Mouse (Mus musculus): ENCODE measurements around the gene Krt10. TPM values are rescaled to one million over a fixed set of nuclear protein-coding genes. Genes with fewer than 3 reads are reported as not detected.

Gene Krt10
- 10 to 100 TPM in 1 of 2 experiments, 1 to 10 TPM in 1; 9.6 to 10.1 TPM for total RNA-seq (2021)
- long read RNA-seq, experiment 1, partial matches to known transcripts: 13 of 15 reads
- long read RNA-seq, experiment 1, other reads (novel, unspliced or antisense): 2 of 15 reads
- long read RNA-seq, experiment 2, partial matches to known transcripts: 8 of 9 reads
- long read RNA-seq, experiment 2, other reads (novel, unspliced or antisense): 0 of 9 reads

GRCm38 (mm10) chr11:99389264-99389663 lies at the start of gene Krt10:
Gene Krt10 (minus strand): TSS chr11:99389364.
- no peak within 1 kb of the TSS for H3K27ac ChIP-seq
- TF ChIP-seq CTCF (IDR thresholded peaks at IDR 0.05): no peak
- intact Hi-C loops (cut with DNase I): no loop called here
- no peak within 1 kb of the TSS for H3K4me3 ChIP-seq
- DNase-seq (ENCODE audit: extremely low spot score in 1 of 2, low spot score in 2 of 2): no peak

- H3K4me3 ChIP-seq: no peak within 1 kb of the TSS
- no peak within 1 kb of the TSS for H3K27ac ChIP-seq
- intact Hi-C loops (cut with DNase I): no loop called here
- TF ChIP-seq CTCF (IDR thresholded peaks at IDR 0.05): no peak
- no peak for DNase-seq (ENCODE audit: extremely low spot score in 1 of 2, low spot score in 2 of 2)
These were observed 48.8 kb upstream of the Krt10 start, which contains the start of gene Krt20 for GRCm38 (mm10) chr11:99437972-99438371. Gene Krt20 (minus strand): TSS chr11:99438150.

- no peak for DNase-seq (ENCODE audit: extremely low spot score in 1 of 2, low spot score in 2 of 2)
- TF ChIP-seq CTCF (IDR thresholded peaks at IDR 0.05): no peak
- intact Hi-C loops (cut with DNase I): no loop called here
- no peak overlapping the region for H3K4me3 ChIP-seq
- no peak overlapping the region for H3K27ac ChIP-seq
These were observed 47.5 kb upstream of the Krt10 start for GRCm38 (mm10) chr11:99436625-99437024.

- H3K4me3 ChIP-seq: no peak overlapping the region
- TF ChIP-seq CTCF (IDR thresholded peaks at IDR 0.05): peak; percentile 3
- DNase-seq (ENCODE audit: extremely low spot score in 1 of 2, low spot score in 2 of 2): peak in 1 of 2 experiments; percentile 24
- no peak overlapping the region for H3K27ac ChIP-seq
- intact Hi-C loops (cut with DNase I): no loop called here
These were observed 41.5 kb upstream of the Krt10 start for GRCm38 (mm10) chr11:99430670-99431069.

- Histone ChIP-seq H3K27ac (peak within 1 kb of the TSS; percentile 7; the same call in 1 of the 2 replicates), H3K4me3 (no peak within 1 kb of the TSS)
- DNase-seq (ENCODE audit: extremely low spot score in 1 of 2, low spot score in 2 of 2): no peak
- intact Hi-C loops (cut with DNase I): no loop called here
- TF ChIP-seq CTCF (IDR thresholded peaks at IDR 0.05): no peak
These were observed 33.0 kb upstream of the Krt10 start, which contains the start of gene Krt12 for GRCm38 (mm10) chr11:99422159-99422558. Gene Krt12 (minus strand): TSS chr11:99422259.

GRCm38 (mm10) chr11:99420586-99420985 lies 31.4 kb upstream of the Krt10 start:
- Histone ChIP-seq H3K4me3 (peak overlapping the region; percentile 28), H3K27ac (no peak overlapping the region)
- peak in 1 of 2 experiments; percentile 24 for DNase-seq (ENCODE audit: extremely low spot score in 1 of 2, low spot score in 2 of 2)
- TF ChIP-seq CTCF (IDR thresholded peaks at IDR 0.05): no peak
- intact Hi-C loops (cut with DNase I): no loop called here

GRCm38 (mm10) chr11:99417819-99418218 lies 28.7 kb upstream of the Krt10 start:
- Histone ChIP-seq H3K4me3 (peak overlapping the region; percentile 43), H3K27ac (peak overlapping the region; percentile 82)
- peak; percentile 13 to 20 for DNase-seq (ENCODE audit: extremely low spot score in 1 of 2, low spot score in 2 of 2)
- no peak for TF ChIP-seq CTCF (IDR thresholded peaks at IDR 0.05)
- intact Hi-C loops (cut with DNase I): loop anchor here (2.0 kb wide), 1 partner anchor 25 kb away; no protein-coding TSS in a partner anchor

- intact Hi-C loops (cut with DNase I): loop anchor here (2.0 kb wide), 1 partner anchor 24 kb away; no protein-coding TSS in a partner anchor
- H3K27ac ChIP-seq: peak overlapping the region; percentile 82
- H3K4me3 ChIP-seq: peak overlapping the region; percentile 43
- TF ChIP-seq CTCF (IDR thresholded peaks at IDR 0.05): no peak
- DNase-seq (ENCODE audit: extremely low spot score in 1 of 2, low spot score in 2 of 2): peak; percentile 23 to 39
These were observed 27.7 kb upstream of the Krt10 start for GRCm38 (mm10) chr11:99416902-99417301.

- DNase-seq (ENCODE audit: extremely low spot score in 1 of 2, low spot score in 2 of 2): no peak
- TF ChIP-seq CTCF (IDR thresholded peaks at IDR 0.05): no peak
- no peak overlapping the region for H3K27ac ChIP-seq
- intact Hi-C loops (cut with DNase I): loop anchor here (5.0 kb wide), 1 partner anchor 883 kb away; no protein-coding TSS in a partner anchor
- no peak overlapping the region for H3K4me3 ChIP-seq
These were observed 25.4 kb upstream of the Krt10 start for GRCm38 (mm10) chr11:99414463-99415147.

- DNase-seq (ENCODE audit: extremely low spot score in 1 of 2, low spot score in 2 of 2): peak; percentile 26 to 35
- peak; percentile 83 for TF ChIP-seq CTCF (IDR thresholded peaks at IDR 0.05)
- no peak overlapping the region for H3K4me3 ChIP-seq
- intact Hi-C loops (cut with DNase I): loop anchor here (1.0 to 5.0 kb wide), 3 partner anchors 50 to 884 kb away; no protein-coding TSS in a partner anchor
- H3K27ac ChIP-seq: no peak overlapping the region
These were observed 24.1 kb upstream of the Krt10 start for GRCm38 (mm10) chr11:99413247-99413646.

GRCm38 (mm10) chr11:99406186-99406585 lies 17.0 kb upstream of the Krt10 start:
- intact Hi-C loops (cut with DNase I): no loop called here
- H3K27ac ChIP-seq: no peak overlapping the region
- no peak for DNase-seq (ENCODE audit: extremely low spot score in 1 of 2, low spot score in 2 of 2)
- TF ChIP-seq CTCF (IDR thresholded peaks at IDR 0.05): no peak
- no peak overlapping the region for H3K4me3 ChIP-seq

- no peak for TF ChIP-seq CTCF (IDR thresholded peaks at IDR 0.05)
- Histone ChIP-seq H3K4me3 (no peak overlapping the region), H3K27ac (no peak overlapping the region)
- intact Hi-C loops (cut with DNase I): no loop called here
- DNase-seq (ENCODE audit: extremely low spot score in 1 of 2, low spot score in 2 of 2): no peak
These were observed 10.9 kb upstream of the Krt10 start for GRCm38 (mm10) chr11:99399956-99400549.

Measured in left cerebral cortex, adult 2 months (tissue).